Mouse (Mus musculus): ENCODE measurements at regions not wholly inside any gene's neighbourhood (a gene's known extent, or its start where the extent isn't known, plus 50 kb on each side); places are given as distances from the start of the nearest gene placed in this dataset.
A peak's percentile ranks its signal among the peaks of the same experiment; 100 is the strongest.

- WGBS, result 93% methylated on average over 7 of the region's 7 CpGs
Measured at GRCm38 (mm10) chr6:31184554-31184953, 214.0 kb upstream of the Mkln1 start.

GRCm38 (mm10) chr6:31185151-31185550, 213.4 kb upstream of the Mkln1 start:
- Histone ChIP-seq H3K4me2 (replicated peaks) (no peak overlapping the region), H3K27me3 (replicated peaks) (no peaks in the 10 kb centered on the region), H3K4me1 (no peaks in the 10 kb centered on the region), H3K27ac (no peak overlapping the region), H3K4me3 (no peak overlapping the region), H3K9me3 (no peaks in the 10 kb centered on the region), H3K9ac (no peak overlapping the region), H3K36me3 (no peaks in the 10 kb centered on the region)
- no peak for ATAC-seq (ENCODE audit: low FRiP score, low read depth)
- WGBS, result 86% methylated on average over 2 of the region's 2 CpGs

More at GRCm38 (mm10) chr6:31184554-31184953, 214.0 kb upstream of the Mkln1 start:
- H3K27me3 ChIP-seq (replicated peaks), result no peaks in the 10 kb centered on the region
- no peak for ATAC-seq (ENCODE audit: low FRiP score, low read depth)
- no peak overlapping the region for H3K9ac ChIP-seq
- no peaks in the 10 kb centered on the region for H3K4me1 ChIP-seq
- no peak overlapping the region for H3K4me2 ChIP-seq (replicated peaks)
- H3K9me3 ChIP-seq, result no peaks in the 10 kb centered on the region
- H3K36me3 ChIP-seq, result no peaks in the 10 kb centered on the region
- H3K27ac ChIP-seq, result no peak overlapping the region
- H3K4me3 ChIP-seq, result no peak overlapping the region

GRCm38 (mm10) chr6:31188066-31188465, 210.5 kb upstream of the Mkln1 start:
- Histone ChIP-seq H3K27ac (no peak overlapping the region), H3K36me3 (no peaks in the 10 kb centered on the region), H3K9ac (no peak overlapping the region), H3K4me1 (no peaks in the 10 kb centered on the region), H3K9me3 (no peaks in the 10 kb centered on the region), H3K4me2 (replicated peaks) (no peak overlapping the region), H3K4me3 (no peak overlapping the region), H3K27me3 (replicated peaks) (no peaks in the 10 kb centered on the region)
- ATAC-seq (ENCODE audit: low FRiP score, low read depth), result no peak
- WGBS, result 63% methylated on average over 1 of the region's 1 CpGs

GRCm38 (mm10) chr6:31189060-31189459, 209.5 kb upstream of the Mkln1 start:
- no peak overlapping the region for H3K27ac ChIP-seq
- WGBS, result 52% methylated on average over 7 of the region's 7 CpGs
- ATAC-seq (ENCODE audit: low FRiP score, low read depth), result 0 out of 2 replicates have a peak, but pooled peaks have one; percentile 37
- H3K27me3 ChIP-seq (replicated peaks), result no peaks in the 10 kb centered on the region
- H3K4me3 ChIP-seq, result no peak overlapping the region
- no peaks in the 10 kb centered on the region for H3K9me3 ChIP-seq
- no peak overlapping the region for H3K9ac ChIP-seq
- H3K4me1 ChIP-seq, result no peaks in the 10 kb centered on the region
- H3K36me3 ChIP-seq, result no peaks in the 10 kb centered on the region
- H3K4me2 ChIP-seq (replicated peaks), result no peak overlapping the region

GRCm38 (mm10) chr6:31190070-31190469, 208.5 kb upstream of the Mkln1 start:
- H3K27ac ChIP-seq, result no peak overlapping the region
- no peak overlapping the region for H3K4me2 ChIP-seq (replicated peaks)
- 87% methylated on average over 5 of the region's 5 CpGs for whole genome bisulfite sequencing
- no peak for ATAC-seq (ENCODE audit: low FRiP score, low read depth)
- H3K9me3 ChIP-seq, result no peaks in the 10 kb centered on the region
- no peak overlapping the region for H3K9ac ChIP-seq
- H3K27me3 ChIP-seq (replicated peaks), result no peaks in the 10 kb centered on the region
- no peak overlapping the region for H3K4me3 ChIP-seq
- H3K4me1 ChIP-seq, result no peaks in the 10 kb centered on the region
- no peaks in the 10 kb centered on the region for H3K36me3 ChIP-seq

- Histone ChIP-seq H3K4me3 (no peak overlapping the region), H3K4me1 (no peaks in the 10 kb centered on the region), H3K9ac (no peak overlapping the region), H3K36me3 (no peaks in the 10 kb centered on the region), H3K27ac (no peak overlapping the region), H3K4me2 (replicated peaks) (no peak overlapping the region), H3K27me3 (replicated peaks) (no peaks in the 10 kb centered on the region), H3K9me3 (no peaks in the 10 kb centered on the region)
- 54% methylated on average over 5 of the region's 5 CpGs for WGBS
- ATAC-seq (ENCODE audit: low FRiP score, low read depth), result no peak
Measured at GRCm38 (mm10) chr6:31190628-31191373, 207.7 kb upstream of the Mkln1 start.

GRCm38 (mm10) chr6:31191577-31191976, 207.0 kb upstream of the Mkln1 start:
- Histone ChIP-seq H3K27me3 (replicated peaks) (no peaks in the 10 kb centered on the region), H3K4me2 (replicated peaks) (no peak overlapping the region), H3K36me3 (no peaks in the 10 kb centered on the region), H3K9me3 (no peaks in the 10 kb centered on the region), H3K27ac (no peak overlapping the region), H3K9ac (no peak overlapping the region), H3K4me3 (no peak overlapping the region), H3K4me1 (no peaks in the 10 kb centered on the region)
- no peak for ATAC-seq (ENCODE audit: low FRiP score, low read depth)
- WGBS, result 84% methylated on average over 14 of the region's 14 CpGs

- no peak overlapping the region for H3K9ac ChIP-seq
- no peaks in the 10 kb centered on the region for H3K27me3 ChIP-seq (replicated peaks)
- H3K4me1 ChIP-seq, result no peaks in the 10 kb centered on the region
- H3K27ac ChIP-seq, result no peak overlapping the region
- no peaks in the 10 kb centered on the region for H3K36me3 ChIP-seq
- WGBS, result 87% methylated on average over 4 of the region's 4 CpGs
- no peak for ATAC-seq (ENCODE audit: low FRiP score, low read depth)
- H3K4me2 ChIP-seq (replicated peaks), result no peak overlapping the region
- no peak overlapping the region for H3K4me3 ChIP-seq
- H3K9me3 ChIP-seq, result no peaks in the 10 kb centered on the region
Measured at GRCm38 (mm10) chr6:31192197-31192596, 206.3 kb upstream of the Mkln1 start.

GRCm38 (mm10) chr6:31193202-31193601, 205.3 kb upstream of the Mkln1 start:
- WGBS, result 89% methylated on average over 5 of the region's 5 CpGs
- Histone ChIP-seq H3K27me3 (replicated peaks) (no peaks in the 10 kb centered on the region), H3K27ac (no peak overlapping the region), H3K4me2 (replicated peaks) (no peak overlapping the region), H3K36me3 (no peaks in the 10 kb centered on the region), H3K4me3 (no peak overlapping the region), H3K4me1 (no peaks in the 10 kb centered on the region), H3K9ac (no peak overlapping the region), H3K9me3 (no peaks in the 10 kb centered on the region)
- ATAC-seq (ENCODE audit: low FRiP score, low read depth), result no peak

- 66% methylated on average over 4 of the region's 4 CpGs for WGBS
- no peaks in the 10 kb centered on the region for H3K4me1 ChIP-seq
- H3K27me3 ChIP-seq (replicated peaks), result no peaks in the 10 kb centered on the region
- H3K9ac ChIP-seq, result no peak overlapping the region
- H3K27ac ChIP-seq, result no peak overlapping the region
- no peaks in the 10 kb centered on the region for H3K36me3 ChIP-seq
- H3K4me2 ChIP-seq (replicated peaks), result no peak overlapping the region
- no peaks in the 10 kb centered on the region for H3K9me3 ChIP-seq
- ATAC-seq (ENCODE audit: low FRiP score, low read depth), result no peak
- no peak overlapping the region for H3K4me3 ChIP-seq
Measured at GRCm38 (mm10) chr6:31197631-31198338, 200.8 kb upstream of the Mkln1 start.

GRCm38 (mm10) chr6:31198340-31198739, 200.2 kb upstream of the Mkln1 start:
- no peaks in the 10 kb centered on the region for H3K4me1 ChIP-seq
- no peak for ATAC-seq (ENCODE audit: low FRiP score, low read depth)
- H3K4me2 ChIP-seq (replicated peaks), result no peak overlapping the region
- no peak overlapping the region for H3K27ac ChIP-seq
- no peaks in the 10 kb centered on the region for H3K36me3 ChIP-seq
- WGBS, result 79% methylated on average over 8 of the region's 8 CpGs
- H3K27me3 ChIP-seq (replicated peaks), result no peaks in the 10 kb centered on the region
- no peak overlapping the region for H3K4me3 ChIP-seq
- H3K9ac ChIP-seq, result no peak overlapping the region
- no peaks in the 10 kb centered on the region for H3K9me3 ChIP-seq

GRCm38 (mm10) chr6:31200705-31201104, 197.8 kb upstream of the Mkln1 start:
- ATAC-seq (ENCODE audit: low FRiP score, low read depth), result no peak

More at GRCm38 (mm10) chr6:31200705-31201104, 197.8 kb upstream of the Mkln1 start:
- H3K36me3 ChIP-seq, result no peaks in the 10 kb centered on the region
- H3K27ac ChIP-seq, result no peak overlapping the region
- no peak overlapping the region for H3K4me3 ChIP-seq
- no peak overlapping the region for H3K4me2 ChIP-seq (replicated peaks)
- H3K27me3 ChIP-seq (replicated peaks), result no peaks in the 10 kb centered on the region
- H3K9ac ChIP-seq, result no peak overlapping the region
- no peaks in the 10 kb centered on the region for H3K9me3 ChIP-seq
- WGBS, result 82% methylated on average over 3 of the region's 3 CpGs
- H3K4me1 ChIP-seq, result no peaks in the 10 kb centered on the region

Measured in neural tube, embryonic 12.5 days (tissue).